Mouse (Mus musculus) limb, embryonic 10.5 days (tissue): ENCODE results near the gene Tesmin. TPM values are rescaled to one million over a fixed set of nuclear protein-coding genes. Genes with fewer than 3 reads are reported as not detected.
A peak's percentile ranks its signal among the peaks of the same experiment; 100 is the strongest.

Experiments
- DNase-seq: peaks from one replicate; pipeline ENCODE4 v3.0.0-alpha.2; 2017; ENCODE audit warnings: low spot score
- H3K27ac ChIP-seq: fragments of 300-500 bp; sonication (generic); 2 replicates; pipeline ENCODE4 v1.5.1; 2016; ENCODE audit warnings: mild to moderate bottlenecking
- H3K27me3 ChIP-seq: fragments of 300-500 bp; sonication (generic); 2 replicates; pipeline ENCODE4 v1.6.1; 2016; ENCODE audit warnings: low read depth, mild to moderate bottlenecking; ENCODE audit not compliant: poor library complexity, severe bottlenecking
- H3K36me3 ChIP-seq: fragments of 300-500 bp; sonication (generic); 2 replicates; pipeline ENCODE4 v1.6.1; 2016; ENCODE audit warnings: mild to moderate bottlenecking, moderate library complexity
- H3K4me1 ChIP-seq: fragments of 300-500 bp; sonication (generic); 2 replicates; pipeline ENCODE4 v1.6.1; 2016
- H3K4me3 ChIP-seq: fragments of 300-500 bp; sonication (generic); 2 replicates; pipeline ENCODE4 v1.5.1; 2016; ENCODE audit warnings: mild to moderate bottlenecking, moderate library complexity
- H3K9me3 ChIP-seq: fragments of 300-500 bp; sonication (generic); replicated peaks from 2 replicates; pipeline ENCODE4 v1.6.1; 2016; ENCODE audit warnings: mild to moderate bottlenecking
- WGBS: fragments of 180-500 bp; shearing (Covaris S2); methylation state at CpG from one replicate; pipeline ENCODE4 v1.1.7; 2016; 5-methylcytosine and 5-hydroxymethylcytosine counted together
- polyA plus RNA-seq: library from polyadenylated mRNA; unstranded; fragments of >200 nt; fragmentation: Nextera tagmentation; extraction: Ambion mirVana; gene quantifications from 2 replicates; pipeline ENCODE4 v1.2.1, GENCODE M21; 2016

Gene Tesmin
- 0.20 TPM in 2 replicates for polyA plus RNA-seq

GRCm38 (mm10) chr19:3388629-3389057 lies at the start of gene Tesmin:
TSS of gene Tesmin (plus strand) at chr19:3388857.
- 0 out of 2 replicates have a peak, but pooled peaks cover 4% of the 10 kb centered on the region for H3K9me3 ChIP-seq
- peak within 1 kb of the TSS; percentile 57 for H3K4me3 ChIP-seq
- H3K4me1 ChIP-seq: peaks cover 9% of the 10 kb centered on the region
- H3K36me3 ChIP-seq: no peaks in the 10 kb centered on the region
- no peaks in the 10 kb centered on the region for H3K27me3 ChIP-seq
- WGBS: 2% methylated on average over 33 of the region's 33 CpGs
- DNase-seq: peak; percentile 82
- H3K27ac ChIP-seq: peak within 1 kb of the TSS; percentile 86

GRCm38 (mm10) chr19:3339187-3339586 lies 49.5 kb upstream of the Tesmin start:
- WGBS: 88% methylated on average over 8 of the region's 8 CpGs
- H3K4me3 ChIP-seq: no peak overlapping the region
- H3K4me1 ChIP-seq: peaks cover 5% of the 10 kb centered on the region; the same call in 1 of the 2 replicates
- DNase-seq: no peak
- H3K27ac ChIP-seq: no peak overlapping the region
- H3K9me3 ChIP-seq: no peaks in the 10 kb centered on the region
- H3K27me3 ChIP-seq: no peaks in the 10 kb centered on the region
- no peaks in the 10 kb centered on the region for H3K36me3 ChIP-seq

GRCm38 (mm10) chr19:3341021-3341420 lies 47.6 kb upstream of the Tesmin start:
- Histone ChIP-seq H3K27me3 (no peaks in the 10 kb centered on the region), H3K9me3 (no peaks in the 10 kb centered on the region), H3K27ac (no peak overlapping the region), H3K4me3 (no peak overlapping the region), H3K4me1 (0 out of 2 replicates have a peak, but pooled peaks cover 2% of the 10 kb centered on the region), H3K36me3 (no peaks in the 10 kb centered on the region)
- 77% methylated on average over 3 of the region's 3 CpGs for WGBS
- no peak for DNase-seq

GRCm38 (mm10) chr19:3343929-3344328 lies 44.7 kb upstream of the Tesmin start:
- WGBS: 81% methylated on average over 3 of the region's 3 CpGs
- DNase-seq: no peak

GRCm38 (mm10) chr19:3344636-3345544 lies 43.8 kb upstream of the Tesmin start:
- Histone ChIP-seq H3K9me3 (no peaks in the 10 kb centered on the region), H3K27ac (no peak overlapping the region), H3K27me3 (no peaks in the 10 kb centered on the region), H3K36me3 (no peaks in the 10 kb centered on the region), H3K4me1 (0 out of 2 replicates have a peak, but pooled peaks cover 2% of the 10 kb centered on the region), H3K4me3 (no peak overlapping the region)
- DNase-seq: no peak
- WGBS: 92% methylated on average over 8 of the region's 8 CpGs

More at GRCm38 (mm10) chr19:3343929-3344328, 44.7 kb upstream of the Tesmin start:
- no peak overlapping the region for H3K4me3 ChIP-seq
- no peak overlapping the region for H3K27ac ChIP-seq
- H3K27me3 ChIP-seq: no peaks in the 10 kb centered on the region
- H3K9me3 ChIP-seq: no peaks in the 10 kb centered on the region
- no peaks in the 10 kb centered on the region for H3K36me3 ChIP-seq
- H3K4me1 ChIP-seq: 0 out of 2 replicates have a peak, but pooled peaks cover 2% of the 10 kb centered on the region

GRCm38 (mm10) chr19:3347784-3348183 lies 40.9 kb upstream of the Tesmin start:
- H3K27ac ChIP-seq: no peak overlapping the region
- no peaks in the 10 kb centered on the region for H3K27me3 ChIP-seq
- no peaks in the 10 kb centered on the region for H3K9me3 ChIP-seq
- H3K4me1 ChIP-seq: no peaks in the 10 kb centered on the region
- H3K36me3 ChIP-seq: no peaks in the 10 kb centered on the region
- no peak for DNase-seq
- 95% methylated on average over 1 of the region's 1 CpGs for WGBS
- no peak overlapping the region for H3K4me3 ChIP-seq

GRCm38 (mm10) chr19:3353415-3354111 lies 35.1 kb upstream of the Tesmin start:
- H3K9me3 ChIP-seq: no peaks in the 10 kb centered on the region
- H3K36me3 ChIP-seq: no peaks in the 10 kb centered on the region
- no peak overlapping the region for H3K27ac ChIP-seq
- no peaks in the 10 kb centered on the region for H3K4me1 ChIP-seq
- no peak for DNase-seq
- 78% methylated on average over 7 of the region's 7 CpGs for WGBS
- no peaks in the 10 kb centered on the region for H3K27me3 ChIP-seq
- H3K4me3 ChIP-seq: no peak overlapping the region

GRCm38 (mm10) chr19:3355096-3355495 lies 33.6 kb upstream of the Tesmin start:
- H3K27me3 ChIP-seq: no peaks in the 10 kb centered on the region
- no peak overlapping the region for H3K4me3 ChIP-seq
- no peaks in the 10 kb centered on the region for H3K9me3 ChIP-seq
- WGBS: 72% methylated on average over 5 of the region's 5 CpGs
- peak; percentile 38 for DNase-seq
- H3K4me1 ChIP-seq: no peaks in the 10 kb centered on the region
- no peaks in the 10 kb centered on the region for H3K36me3 ChIP-seq
- H3K27ac ChIP-seq: no peak overlapping the region

GRCm38 (mm10) chr19:3356516-3356915 lies 32.1 kb upstream of the Tesmin start:
- no peak for DNase-seq
- no peaks in the 10 kb centered on the region for H3K36me3 ChIP-seq
- WGBS: 70% methylated on average over 5 of the region's 5 CpGs
- H3K4me1 ChIP-seq: no peaks in the 10 kb centered on the region
- no peaks in the 10 kb centered on the region for H3K27me3 ChIP-seq
- H3K4me3 ChIP-seq: no peak overlapping the region
- H3K27ac ChIP-seq: no peak overlapping the region
- no peaks in the 10 kb centered on the region for H3K9me3 ChIP-seq

GRCm38 (mm10) chr19:3357620-3358019 lies 31.0 kb upstream of the Tesmin start:
- H3K27me3 ChIP-seq: no peaks in the 10 kb centered on the region
- WGBS: 71% methylated on average over 4 of the region's 4 CpGs
- H3K9me3 ChIP-seq: no peaks in the 10 kb centered on the region
- H3K36me3 ChIP-seq: no peaks in the 10 kb centered on the region
- H3K4me3 ChIP-seq: no peak overlapping the region
- H3K4me1 ChIP-seq: no peaks in the 10 kb centered on the region
- H3K27ac ChIP-seq: no peak overlapping the region
- no peak for DNase-seq

GRCm38 (mm10) chr19:3359841-3360588 lies 28.6 kb upstream of the Tesmin start:
- WGBS: 87% methylated on average over 13 of the region's 13 CpGs
- Histone ChIP-seq H3K4me3 (no peak overlapping the region), H3K9me3 (no peaks in the 10 kb centered on the region), H3K27ac (no peak overlapping the region), H3K4me1 (no peaks in the 10 kb centered on the region), H3K27me3 (no peaks in the 10 kb centered on the region), H3K36me3 (no peaks in the 10 kb centered on the region)
- no peak for DNase-seq

GRCm38 (mm10) chr19:3363510-3363909 lies 25.1 kb upstream of the Tesmin start:
- Histone ChIP-seq H3K36me3 (0 out of 2 replicates have a peak, but pooled peaks cover 2% of the 10 kb centered on the region), H3K27me3 (no peaks in the 10 kb centered on the region), H3K4me1 (no peaks in the 10 kb centered on the region), H3K27ac (no peak overlapping the region), H3K4me3 (no peak overlapping the region), H3K9me3 (no peaks in the 10 kb centered on the region)
- DNase-seq: no peak
- WGBS: 91% methylated on average over 4 of the region's 4 CpGs
